Mouse (Mus musculus) spleen, postnatal 10 days (tissue): ENCODE results near the gene Mctp2.

Experiments used
- DNase-seq, 2 experiments: peaks; one replicate each; pipeline ENCODE4 v3.0.0; 2021 to 2022; ENCODE audit warnings: low spot score in 2 of 2

The Mctp2 gene

DNA sequence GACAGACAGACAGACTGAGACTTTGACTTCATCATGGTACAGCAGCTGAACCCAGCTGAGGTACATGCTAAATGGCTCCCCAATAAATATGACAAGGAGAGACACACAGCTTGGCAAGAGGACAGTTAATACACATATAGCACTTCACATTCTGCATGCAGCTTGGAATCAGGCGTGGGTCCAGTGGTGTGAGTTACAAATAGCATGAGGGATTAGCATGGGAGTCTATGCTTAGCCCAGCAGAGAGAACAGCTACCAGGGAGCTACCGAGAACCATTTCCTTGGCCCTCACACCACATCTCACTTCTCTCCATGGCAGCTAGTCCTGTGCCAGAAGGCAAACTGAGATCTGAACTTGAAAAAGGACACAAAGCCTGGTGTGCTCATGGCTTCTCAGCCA is 137.1 kb downstream of the Mctp2 start:
- DNase-seq, result no peak

DNA sequence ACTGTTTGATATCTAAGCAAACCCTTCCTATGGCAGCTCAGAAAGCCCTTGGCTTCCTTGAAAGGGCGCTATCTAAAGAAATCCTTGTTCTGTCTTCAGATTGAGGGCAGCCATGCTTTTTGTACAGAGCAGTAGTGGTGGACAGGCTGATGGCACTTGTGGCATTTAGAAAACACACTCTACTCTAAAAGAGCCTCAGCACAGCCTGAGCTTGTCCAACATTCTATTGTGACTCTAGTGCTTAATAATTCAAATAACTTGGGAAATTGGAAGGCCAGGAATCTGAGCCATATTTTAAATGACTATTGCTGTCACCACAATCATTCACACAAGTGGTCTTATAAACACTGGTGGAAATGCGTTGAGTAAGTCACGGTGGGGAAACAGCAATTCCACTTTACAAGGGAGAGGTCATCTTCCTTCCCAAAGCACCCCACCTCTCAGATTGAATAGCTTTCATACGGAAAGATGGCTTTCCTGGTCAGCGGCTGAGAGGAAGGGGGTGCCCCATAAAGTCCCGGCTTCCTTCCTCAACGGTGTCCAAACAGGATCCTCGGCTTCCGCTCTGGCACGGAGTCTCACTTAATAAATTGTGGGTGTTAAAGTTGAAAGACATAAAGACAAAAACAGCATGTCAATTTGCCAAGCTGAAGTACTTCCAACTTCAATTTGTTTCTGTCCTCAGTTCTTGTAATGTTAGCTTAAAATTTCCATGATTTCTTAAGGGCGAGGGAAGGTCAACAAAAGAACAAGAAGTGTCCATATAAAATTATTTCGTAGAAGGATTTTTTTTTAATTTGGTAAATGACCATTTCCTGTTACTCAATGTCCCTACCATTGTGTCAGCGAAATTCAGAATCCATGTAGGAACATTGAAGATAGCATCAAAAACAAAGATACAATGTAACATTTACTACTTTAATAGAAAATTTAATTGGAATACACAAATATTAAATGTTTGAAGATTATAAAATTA is 140.4 kb downstream of the Mctp2 start:
- DNase-seq, result no peak

GRCm38 (mm10) chr7:72162256-72162655 is 144.2 kb downstream of the Mctp2 start:
- DNase-seq, result no peak

DNA sequence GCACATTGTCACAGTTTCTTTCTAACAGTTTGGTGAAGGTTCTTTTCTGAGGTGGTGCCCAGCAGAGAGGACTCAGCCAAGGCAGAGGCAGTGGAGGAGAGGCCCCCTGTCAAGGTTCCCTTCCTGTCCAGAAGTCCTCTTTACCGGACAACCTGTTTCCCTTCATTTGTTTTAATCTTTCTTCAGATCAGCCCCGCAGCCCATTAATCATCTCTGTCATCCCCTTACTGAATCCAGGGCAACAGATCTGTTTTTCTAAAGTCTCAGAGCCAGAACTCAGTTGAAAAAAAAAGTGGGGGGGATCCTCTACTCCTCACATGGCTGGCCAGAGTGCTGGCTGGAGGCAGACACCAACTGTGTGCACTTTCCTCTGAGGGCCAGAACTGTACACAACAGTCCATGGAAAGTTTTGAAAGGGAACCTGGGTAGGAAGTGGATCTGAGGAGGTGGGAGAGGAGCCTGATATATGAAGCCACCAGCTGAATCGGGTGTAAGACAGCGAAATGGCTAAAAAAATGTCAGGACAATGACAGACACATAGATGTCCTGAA is 146.8 kb downstream of the Mctp2 start:
- DNase-seq, result no peak

GRCm38 (mm10) chr7:72150799-72151708 is 155.4 kb downstream of the Mctp2 start:
- DNase-seq, result no peak

DNA sequence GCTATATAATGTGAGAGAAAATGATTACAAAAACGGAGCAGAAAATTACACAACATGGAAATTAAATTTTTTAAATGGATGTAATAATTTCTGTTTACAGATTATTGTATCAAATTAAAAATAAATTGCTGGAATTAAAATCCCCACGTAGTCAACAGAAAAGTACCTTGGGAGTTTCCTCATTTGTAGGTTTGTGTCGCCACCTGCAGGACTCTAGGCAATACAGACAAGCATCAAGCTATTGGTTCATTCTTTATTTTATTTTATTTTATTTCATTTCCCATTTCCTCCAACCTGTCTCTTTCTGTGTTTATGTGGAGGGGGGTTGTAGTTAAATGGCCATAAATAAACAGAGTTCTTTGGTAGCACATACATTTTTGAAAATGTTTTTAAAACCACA is 157.3 kb downstream of the Mctp2 start:
- peak in 1 of 2 experiments; percentile 26 for DNase-seq

GRCm38 (mm10) chr7:72146849-72147248 is 159.6 kb downstream of the Mctp2 start:
- no peak for DNase-seq

DNA sequence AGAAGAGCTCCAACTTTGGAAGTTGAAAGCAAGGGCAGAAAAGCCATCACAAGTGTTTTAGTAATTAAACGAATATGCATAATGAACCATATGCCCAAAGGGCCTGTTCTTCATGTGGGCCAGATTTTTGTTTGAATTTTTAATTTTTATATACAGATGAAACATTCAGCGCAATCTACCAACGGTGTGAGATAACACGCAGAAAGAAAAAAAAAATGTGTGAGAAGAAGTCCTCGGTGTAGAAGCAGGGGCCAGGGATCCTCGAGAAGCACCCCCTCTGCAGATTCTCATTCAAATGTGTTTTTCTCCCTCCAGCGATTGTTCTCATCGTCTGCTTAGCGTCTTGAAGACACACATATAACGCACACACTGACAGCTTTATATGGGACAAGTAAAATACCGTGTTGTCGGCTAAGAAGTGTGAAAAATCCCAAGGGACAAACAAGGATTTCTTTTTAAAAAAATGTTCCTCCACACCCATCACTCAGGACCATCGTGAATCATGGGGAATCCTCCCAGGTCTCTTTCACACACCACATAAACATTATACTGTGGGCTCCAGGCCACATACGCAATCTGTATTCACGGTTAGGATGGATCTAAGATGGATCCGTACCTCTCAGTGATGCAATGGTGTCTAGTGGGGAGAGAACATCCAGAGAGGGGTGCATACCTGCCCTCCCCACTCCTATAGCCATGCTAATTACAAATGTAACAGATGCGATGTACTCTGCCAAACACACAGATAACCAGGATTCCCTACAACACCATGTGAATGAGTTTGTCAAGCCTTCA is 160.5 kb downstream of the Mctp2 start:
- DNase-seq, result no peak

GRCm38 (mm10) chr7:72138701-72139100 is 167.7 kb downstream of the Mctp2 start:
- DNase-seq, result no peak

- no peak for DNase-seq
Observed at GRCm38 (mm10) chr7:72120986-72121385, 185.4 kb downstream of the Mctp2 start.

- DNase-seq, result no peak
Observed at GRCm38 (mm10) chr7:72119713-72120112, 186.7 kb downstream of the Mctp2 start.

- DNase-seq, result no peak
Observed at GRCm38 (mm10) chr7:72117376-72118077, 188.9 kb downstream of the Mctp2 start.

DNA sequence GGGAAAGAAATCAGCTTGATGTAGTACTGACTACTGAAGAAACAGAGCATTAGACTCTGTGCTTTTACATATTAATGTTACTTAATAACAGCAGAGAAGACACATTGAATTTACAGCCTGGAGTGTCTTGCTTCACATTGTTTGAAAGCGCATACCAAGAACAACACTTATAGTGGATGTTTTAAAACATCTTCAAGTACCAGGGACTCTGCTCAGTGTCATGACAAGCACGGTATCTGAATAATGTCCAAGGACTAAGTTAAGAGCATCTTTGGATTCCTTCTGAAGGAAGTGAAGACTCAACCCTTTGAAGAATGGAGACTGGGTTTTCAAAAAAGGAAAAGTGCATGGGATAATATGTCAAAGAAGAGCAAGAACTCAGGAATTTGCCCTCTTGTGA is 191.3 kb downstream of the Mctp2 start:
- no peak for DNase-seq

DNA sequence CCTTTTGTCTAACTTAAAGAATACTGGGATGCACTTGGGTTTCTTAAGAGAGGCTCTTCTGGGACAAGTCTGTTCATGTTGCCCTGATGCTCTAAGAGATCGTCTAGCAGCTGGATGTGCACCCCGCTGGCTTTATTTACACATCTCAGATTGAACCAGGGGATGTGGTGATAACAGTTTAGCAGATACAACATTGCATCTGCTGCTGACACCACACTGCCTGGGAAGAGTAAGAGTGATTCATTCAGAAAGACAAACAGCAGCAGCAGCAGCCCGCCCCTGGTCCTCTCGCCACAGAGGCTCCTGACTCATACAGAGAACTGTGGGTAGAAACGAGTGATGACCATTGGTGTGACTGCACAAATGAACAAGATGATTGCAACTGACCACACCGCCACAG is 195.8 kb downstream of the Mctp2 start:
- DNase-seq, result no peak

- no peak for DNase-seq
Observed at GRCm38 (mm10) chr7:72108639-72109399, 197.6 kb downstream of the Mctp2 start.

GRCm38 (mm10) chr7:72104170-72104569 is 202.2 kb downstream of the Mctp2 start:
- no peak for DNase-seq

DNA sequence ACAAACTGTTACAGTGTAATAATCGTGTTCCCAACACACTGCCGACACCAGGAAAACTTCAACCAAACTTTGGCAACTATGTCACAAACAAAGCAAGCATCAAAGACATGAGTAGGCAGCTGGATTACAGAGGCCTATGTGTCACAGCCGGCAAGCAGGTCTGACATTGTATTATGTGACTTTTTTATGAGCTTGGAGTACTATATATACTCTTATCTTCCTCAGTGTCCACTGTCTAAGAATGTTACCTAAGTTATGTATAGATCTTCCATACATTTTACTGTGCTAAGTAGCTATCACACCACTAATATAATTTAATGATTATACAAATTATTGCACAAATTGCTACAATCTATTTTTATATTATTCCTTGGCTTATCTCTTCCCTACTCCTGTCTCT is 202.8 kb downstream of the Mctp2 start:
- no peak for DNase-seq

DNA sequence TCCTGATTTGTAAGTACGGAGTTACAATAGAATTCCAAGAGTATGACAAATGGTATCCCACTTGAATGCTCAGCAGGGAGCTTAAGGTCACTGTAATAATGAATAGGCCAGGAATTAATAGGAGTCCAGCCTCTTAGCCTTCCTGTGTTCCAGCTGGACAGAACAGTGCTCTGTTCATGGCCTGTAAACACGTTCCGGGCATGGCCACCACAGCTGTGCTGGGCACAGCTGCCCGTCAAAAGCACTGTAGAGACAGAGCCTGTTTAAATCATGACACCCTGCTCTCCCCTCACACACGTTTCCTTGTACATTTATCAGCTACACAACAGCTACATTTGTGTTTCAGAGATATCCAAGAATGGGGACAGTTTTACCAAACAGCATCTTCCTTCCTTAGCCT is 205.7 kb downstream of the Mctp2 start:
- DNase-seq, result no peak

DNA sequence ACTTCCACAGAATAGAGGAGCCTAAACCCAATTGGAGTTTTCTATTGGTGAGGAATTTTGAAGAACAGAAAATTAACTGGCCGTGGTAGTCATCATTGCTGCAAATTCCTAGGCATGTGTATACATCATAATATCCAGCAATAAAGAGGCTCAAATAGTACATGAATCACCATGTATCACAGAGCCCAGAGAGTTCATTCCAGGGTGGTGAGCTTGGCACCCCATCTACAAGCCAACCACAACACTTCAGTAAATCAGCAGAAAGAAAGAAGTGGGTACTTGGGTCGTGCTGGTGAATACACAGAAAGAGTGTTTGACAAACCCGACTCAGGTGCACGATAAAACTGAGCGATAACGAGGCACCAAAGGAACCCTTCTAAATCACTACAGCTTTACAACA is 207.8 kb downstream of the Mctp2 start:
- DNase-seq, result no peak

DNA sequence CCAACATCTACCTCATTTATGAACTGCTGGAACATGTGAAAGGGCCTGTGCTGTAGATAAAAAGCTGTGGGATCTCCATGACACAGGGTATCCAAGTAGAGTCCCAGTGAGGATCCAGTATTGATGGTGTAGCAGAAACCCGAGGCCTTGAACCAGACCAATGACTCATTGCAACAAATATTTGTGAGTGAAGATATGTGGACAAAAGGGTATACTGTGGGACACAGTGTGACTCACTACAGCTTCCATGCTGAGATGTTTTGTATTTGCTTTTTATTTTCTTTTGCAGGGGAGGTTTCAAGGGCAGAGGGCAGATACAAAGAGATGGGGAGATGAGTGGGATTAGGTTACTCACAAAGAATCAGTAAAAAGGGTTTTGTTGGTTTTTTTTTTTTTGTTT is 209.4 kb downstream of the Mctp2 start:
- no peak for DNase-seq
